Mouse (Mus musculus): ENCODE measurements around the gene Shc4. TPM values are rescaled to one million over a fixed set of nuclear protein-coding genes. Genes with fewer than 3 reads are reported as not detected.

Gene Shc4
- polyA plus RNA-seq, 1 experiment from 2014 or later: 0.37 TPM

- peaks cover 32% of the 10 kb centered on the region for H3K36me3 ChIP-seq (ENCODE audit: insufficient read depth, low read length)
- no peak overlapping the region for H3K9ac ChIP-seq (ENCODE audit: low read depth, low read length)
- H3K4me1 ChIP-seq (replicated peaks; ENCODE audit: insufficient read depth, low read length): no peaks in the 10 kb centered on the region
- no peak for DNase-seq (ENCODE audit: low spot score)
- no peak overlapping the region for H3K27ac ChIP-seq
- H3K9me3 ChIP-seq (replicated peaks; ENCODE audit: low read length): no peaks in the 10 kb centered on the region
- TF ChIP-seq CTCF (IDR thresholded peaks at IDR 0.05; ENCODE audit: low read depth): no peak
- WGBS: 94% methylated on average over 7 of the region's 7 CpGs
- ATAC-seq (replicated peaks; ENCODE audit: low FRiP score, low read depth): no peak
- H3K27me3 ChIP-seq (ENCODE audit: insufficient read depth, low read length): no peaks in the 10 kb centered on the region
- no peak overlapping the region for H3K4me3 ChIP-seq (replicated peaks; ENCODE audit: low read depth, low read length)
- no peak overlapping the region for H3K4me2 ChIP-seq (ENCODE audit: low read length)
Measured at GRCm38 (mm10) chr2:125615440-125615839, 108.5 kb downstream of the Shc4 start.

- ATAC-seq (replicated peaks; ENCODE audit: low FRiP score, low read depth) (no peak), DNase-seq (ENCODE audit: low spot score) (no peak)
- no peak overlapping the region for H3K27ac ChIP-seq
- no peaks in the 10 kb centered on the region for H3K4me1 ChIP-seq (replicated peaks; ENCODE audit: insufficient read depth, low read length)
- no peak for TF ChIP-seq CTCF (IDR thresholded peaks at IDR 0.05; ENCODE audit: low read depth)
- no peaks in the 10 kb centered on the region for H3K9me3 ChIP-seq (replicated peaks; ENCODE audit: low read length)
- no peaks in the 10 kb centered on the region for H3K27me3 ChIP-seq (ENCODE audit: insufficient read depth, low read length)
- 78% methylated on average over 17 of the region's 17 CpGs for WGBS
- no peak overlapping the region for H3K4me3 ChIP-seq (replicated peaks; ENCODE audit: low read depth, low read length)
- H3K9ac ChIP-seq (ENCODE audit: low read depth, low read length): no peak overlapping the region
- H3K36me3 ChIP-seq (ENCODE audit: insufficient read depth, low read length): peaks cover 23% of the 10 kb centered on the region
- H3K4me2 ChIP-seq (ENCODE audit: low read length): no peak overlapping the region
Measured at GRCm38 (mm10) chr2:125606220-125606845, 117.6 kb downstream of the Shc4 start.

- Histone ChIP-seq H3K4me2 (ENCODE audit: low read length) (no peak overlapping the region), H3K27me3 (ENCODE audit: insufficient read depth, low read length) (no peaks in the 10 kb centered on the region), H3K4me3 (replicated peaks; ENCODE audit: low read depth, low read length) (no peak overlapping the region), H3K9me3 (replicated peaks; ENCODE audit: low read length) (no peaks in the 10 kb centered on the region), H3K9ac (ENCODE audit: low read depth, low read length) (no peak overlapping the region), H3K4me1 (replicated peaks; ENCODE audit: insufficient read depth, low read length) (no peaks in the 10 kb centered on the region), H3K27ac (no peak overlapping the region), H3K36me3 (ENCODE audit: insufficient read depth, low read length) (peaks cover 16% of the 10 kb centered on the region)
- peak; percentile 86 for TF ChIP-seq CTCF (IDR thresholded peaks at IDR 0.05; ENCODE audit: low read depth)
- 72% methylated on average over 7 of the region's 7 CpGs for WGBS
- no peak for ATAC-seq (replicated peaks; ENCODE audit: low FRiP score, low read depth)
- peak; percentile 84 for DNase-seq (ENCODE audit: low spot score)
Measured at GRCm38 (mm10) chr2:125604646-125605045, 119.3 kb downstream of the Shc4 start.

GRCm38 (mm10) chr2:125602970-125603369, 121.0 kb downstream of the Shc4 start:
- Histone ChIP-seq H3K4me1 (replicated peaks; ENCODE audit: insufficient read depth, low read length) (no peaks in the 10 kb centered on the region), H3K4me2 (ENCODE audit: low read length) (no peak overlapping the region), H3K4me3 (replicated peaks; ENCODE audit: low read depth, low read length) (no peak overlapping the region), H3K9me3 (replicated peaks; ENCODE audit: low read length) (no peaks in the 10 kb centered on the region), H3K9ac (ENCODE audit: low read depth, low read length) (no peak overlapping the region), H3K36me3 (ENCODE audit: insufficient read depth, low read length) (peaks cover 15% of the 10 kb centered on the region), H3K27me3 (ENCODE audit: insufficient read depth, low read length) (no peaks in the 10 kb centered on the region), H3K27ac (no peak overlapping the region)
- no peak for ATAC-seq (replicated peaks; ENCODE audit: low FRiP score, low read depth)
- no peak for TF ChIP-seq CTCF (IDR thresholded peaks at IDR 0.05; ENCODE audit: low read depth)
- no peak for DNase-seq (ENCODE audit: low spot score)
- 92% methylated on average over 3 of the region's 3 CpGs for WGBS

GRCm38 (mm10) chr2:125598958-125599357, 125.0 kb downstream of the Shc4 start:
- H3K4me3 ChIP-seq (replicated peaks; ENCODE audit: low read depth, low read length): no peak overlapping the region
- peaks cover 15% of the 10 kb centered on the region; the same call in 1 of the 2 replicates for H3K36me3 ChIP-seq (ENCODE audit: insufficient read depth, low read length)
- no peaks in the 10 kb centered on the region for H3K9me3 ChIP-seq (replicated peaks; ENCODE audit: low read length)
- no peak overlapping the region for H3K4me2 ChIP-seq (ENCODE audit: low read length)
- DNase-seq (ENCODE audit: low spot score) (no peak), ATAC-seq (replicated peaks; ENCODE audit: low FRiP score, low read depth) (no peak)
- no peaks in the 10 kb centered on the region for H3K4me1 ChIP-seq (replicated peaks; ENCODE audit: insufficient read depth, low read length)
- 0 out of 2 replicates have a peak overlapping the region, but pooled peaks have one; percentile 2 for H3K9ac ChIP-seq (ENCODE audit: low read depth, low read length)
- WGBS: 77% methylated on average over 4 of the region's 4 CpGs
- H3K27ac ChIP-seq: no peak overlapping the region
- no peaks in the 10 kb centered on the region for H3K27me3 ChIP-seq (ENCODE audit: insufficient read depth, low read length)
- TF ChIP-seq CTCF (IDR thresholded peaks at IDR 0.05; ENCODE audit: low read depth): no peak

GRCm38 (mm10) chr2:125598251-125598650, 125.7 kb downstream of the Shc4 start:
- H3K4me1 ChIP-seq (replicated peaks; ENCODE audit: insufficient read depth, low read length): no peaks in the 10 kb centered on the region
- no peak overlapping the region for H3K4me3 ChIP-seq (replicated peaks; ENCODE audit: low read depth, low read length)
- DNase-seq (ENCODE audit: low spot score) (no peak), ATAC-seq (replicated peaks; ENCODE audit: low FRiP score, low read depth) (no peak)
- WGBS: 71% methylated on average over 6 of the region's 6 CpGs
- H3K9ac ChIP-seq (ENCODE audit: low read depth, low read length): no peak overlapping the region
- H3K9me3 ChIP-seq (replicated peaks; ENCODE audit: low read length): no peaks in the 10 kb centered on the region
- H3K36me3 ChIP-seq (ENCODE audit: insufficient read depth, low read length): peaks cover 12% of the 10 kb centered on the region; the same call in 1 of the 2 replicates
- H3K4me2 ChIP-seq (ENCODE audit: low read length): no peak overlapping the region
- no peak overlapping the region for H3K27ac ChIP-seq
- no peak for TF ChIP-seq CTCF (IDR thresholded peaks at IDR 0.05; ENCODE audit: low read depth)
- no peaks in the 10 kb centered on the region for H3K27me3 ChIP-seq (ENCODE audit: insufficient read depth, low read length)

- Histone ChIP-seq H3K4me2 (ENCODE audit: low read length) (no peak overlapping the region), H3K36me3 (ENCODE audit: insufficient read depth, low read length) (peaks cover 7% of the 10 kb centered on the region; the same call in 1 of the 2 replicates), H3K4me1 (replicated peaks; ENCODE audit: insufficient read depth, low read length) (no peaks in the 10 kb centered on the region), H3K9ac (ENCODE audit: low read depth, low read length) (no peak overlapping the region), H3K4me3 (replicated peaks; ENCODE audit: low read depth, low read length) (no peak overlapping the region), H3K9me3 (replicated peaks; ENCODE audit: low read length) (no peaks in the 10 kb centered on the region), H3K27me3 (ENCODE audit: insufficient read depth, low read length) (no peaks in the 10 kb centered on the region), H3K27ac (no peak overlapping the region)
- ATAC-seq (replicated peaks; ENCODE audit: low FRiP score, low read depth): no peak
- no peak for DNase-seq (ENCODE audit: low spot score)
- WGBS: 92% methylated on average over 12 of the region's 12 CpGs
- no peak for TF ChIP-seq CTCF (IDR thresholded peaks at IDR 0.05; ENCODE audit: low read depth)
Measured at GRCm38 (mm10) chr2:125594786-125595185, 129.2 kb downstream of the Shc4 start.
